Mouse (Mus musculus): Measurements from ENCODE around the gene Fbxw7.
A peak's percentile ranks its signal among the peaks of the same experiment; 100 is the strongest.
"Not testable (repeated sequence)": the region's sequence is repeated elsewhere in the genome, so short reads cannot be mapped to it uniquely, and the experiment has no call there.

Fbxw7 gene

GRCm38 (mm10) chr3:84829366-84829765 lies 14.3 kb downstream of the Fbxw7 start:
- DNase-seq = no peak

- DNase-seq = no peak
Observed at GRCm38 (mm10) chr3:84836029-84836428, 21.0 kb downstream of the Fbxw7 start.

GRCm38 (mm10) chr3:84837984-84838383 lies 22.9 kb downstream of the Fbxw7 start:
- no peak for DNase-seq

GRCm38 (mm10) chr3:84839499-84839898 lies 24.4 kb downstream of the Fbxw7 start:
- no peak for DNase-seq

- DNase-seq = no peak
Observed at GRCm38 (mm10) chr3:84841271-84841670, 26.2 kb downstream of the Fbxw7 start.

GRCm38 (mm10) chr3:84842793-84843192 lies 27.7 kb downstream of the Fbxw7 start:
- DNase-seq = no peak

GRCm38 (mm10) chr3:84843594-84843993 lies 28.5 kb downstream of the Fbxw7 start:
- DNase-seq = peak; percentile 25

GRCm38 (mm10) chr3:84848798-84849197 lies 33.7 kb downstream of the Fbxw7 start:
- peak; percentile 13 for DNase-seq

- no peak for DNase-seq
Observed at GRCm38 (mm10) chr3:84850418-84850817, 35.4 kb downstream of the Fbxw7 start.

GRCm38 (mm10) chr3:84851801-84852200 lies 36.7 kb downstream of the Fbxw7 start:
- DNase-seq = no peak

GRCm38 (mm10) chr3:84852877-84853276 lies 37.8 kb downstream of the Fbxw7 start:
- peak; percentile 46 for DNase-seq

- no peak for DNase-seq
Observed at GRCm38 (mm10) chr3:84854440-84854839, 39.4 kb downstream of the Fbxw7 start.

- no peak for DNase-seq
Observed at GRCm38 (mm10) chr3:84860669-84861068, 45.6 kb downstream of the Fbxw7 start.

- not testable (repeated sequence) for DNase-seq
Observed at GRCm38 (mm10) chr3:84861817-84862216, 46.7 kb downstream of the Fbxw7 start.

- no peak for DNase-seq
Observed at GRCm38 (mm10) chr3:84865684-84866083, 50.6 kb downstream of the Fbxw7 start.

- DNase-seq = no peak
Observed at GRCm38 (mm10) chr3:84866866-84867265, 51.8 kb downstream of the Fbxw7 start.

GRCm38 (mm10) chr3:84867434-84867975 lies 52.4 kb downstream of the Fbxw7 start:
- DNase-seq = no peak

- DNase-seq = no peak
Observed at GRCm38 (mm10) chr3:84867991-84868390, 52.9 kb downstream of the Fbxw7 start.

- no peak for DNase-seq
Observed at GRCm38 (mm10) chr3:84870126-84870525, 55.1 kb downstream of the Fbxw7 start.

GRCm38 (mm10) chr3:84875306-84875705 lies 60.2 kb downstream of the Fbxw7 start:
- no peak for DNase-seq

GRCm38 (mm10) chr3:84876211-84876610 lies 61.1 kb downstream of the Fbxw7 start:
- DNase-seq = no peak

- peak; percentile 17 for DNase-seq
Observed at GRCm38 (mm10) chr3:84883817-84884483, 68.9 kb downstream of the Fbxw7 start.

GRCm38 (mm10) chr3:84889648-84890047 lies 74.6 kb downstream of the Fbxw7 start:
- no peak for DNase-seq

GRCm38 (mm10) chr3:84890983-84891382 lies 75.9 kb downstream of the Fbxw7 start:
- no peak for DNase-seq

- no peak for DNase-seq
Observed at GRCm38 (mm10) chr3:84897952-84898351, 82.9 kb downstream of the Fbxw7 start.

All from kidney, adult 18-20 months (tissue).